Mouse (Mus musculus) liver, embryonic 16.5 days (tissue): Measurements from ENCODE around the gene Cdc6. TPM values are rescaled to one million over a fixed set of nuclear protein-coding genes. Genes with fewer than 3 reads are reported as not detected.

Source experiments
- ATAC-seq: fragments of 200-750 bp; cut with Nextera tagmentation; 2 replicates; pipeline ENCODE4 v1.8.0; 2017; ENCODE audit warnings: low read depth, mild to moderate bottlenecking, moderate number of reproducible peaks, moderate library complexity
- H3K27ac ChIP-seq: fragments of 300-500 bp; sonication (generic); 2 replicates; pipeline ENCODE4 v1.5.1; 2014; ENCODE audit warnings: mild to moderate bottlenecking, low read length
- H3K27me3 ChIP-seq: fragments of 300-500 bp; sonication (generic); 2 replicates; pipeline ENCODE4 v1.6.1; 2014; ENCODE audit warnings: low read depth, low read length, mixed read lengths; ENCODE audit not compliant: control insufficient read depth, insufficient read depth
- H3K36me3 ChIP-seq: fragments of 300-500 bp; sonication (generic); 2 replicates; pipeline ENCODE4 v1.6.1; 2014; ENCODE audit warnings: mild to moderate bottlenecking; ENCODE audit not compliant: control insufficient read depth, insufficient read depth
- H3K4me1 ChIP-seq: fragments of 300-500 bp; sonication (generic); 2 replicates; pipeline ENCODE4 v1.6.1; 2014; ENCODE audit warnings: low read depth, low read length, mixed read lengths; ENCODE audit not compliant: control insufficient read depth
- H3K4me2 ChIP-seq: fragments of 300-500 bp; sonication (generic); 2 replicates; pipeline ENCODE4 v1.6.1; 2014; ENCODE audit warnings: low read depth, low read length, mixed read lengths
- H3K4me3 ChIP-seq: fragments of 300-500 bp; sonication (generic); 2 replicates; pipeline ENCODE4 v1.5.1; 2014; ENCODE audit warnings: low read depth, mild to moderate bottlenecking, low read length
- H3K9ac ChIP-seq: fragments of 300-500 bp; sonication (generic); 2 replicates; pipeline ENCODE4 v1.6.1; 2014; ENCODE audit warnings: low read depth, low read length
- H3K9me3 ChIP-seq: fragments of 300-500 bp; sonication (generic); replicated peaks from 2 replicates; pipeline ENCODE4 v1.6.1; 2016; ENCODE audit warnings: low read length; ENCODE audit not compliant: control insufficient read depth
- WGBS: fragments of 180-500 bp; shearing (Covaris S2); extraction: QIAGEN DNeasy Blood & Tissue Kit; methylation state at CpG from one replicate; pipeline ENCODE4 v1.1.7; 2014; ENCODE audit not compliant: insufficient replicate concordance; 5-methylcytosine and 5-hydroxymethylcytosine counted together
- polyA plus RNA-seq: library from polyadenylated mRNA; unstranded; fragments of >200 nt; fragmentation: Nextera tagmentation; extraction: Ambion mirVana; gene quantifications from 2 replicates; pipeline ENCODE4 v1.2.1, GENCODE M21; 2015

Cdc6 gene
- polyA plus RNA-seq, 1 experiment from 2014 or later: 52.7 TPM

- H3K36me3 ChIP-seq: 0 out of 2 replicates have a peak, but pooled peaks cover 2% of the 10 kb centered on the region
- 73% methylated on average over 23 of the region's 23 CpGs for WGBS
- no peak overlapping the region for H3K4me3 ChIP-seq
- H3K4me2 ChIP-seq: no peak overlapping the region
- no peak overlapping the region for H3K9ac ChIP-seq
- peaks cover 8% of the 10 kb centered on the region for H3K27me3 ChIP-seq
- peaks cover 2% of the 10 kb centered on the region for H3K4me1 ChIP-seq
- H3K27ac ChIP-seq: no peak overlapping the region
- H3K9me3 ChIP-seq: no peaks in the 10 kb centered on the region
- ATAC-seq: no peak
Measured at GRCm38 (mm10) chr11:98971316-98972031, 63.9 kb downstream of the Cdc6 start.

- H3K9ac ChIP-seq: no peak overlapping the region
- no peak overlapping the region for H3K4me2 ChIP-seq
- ATAC-seq: peak; percentile 30; the same call in 1 of the 2 replicates
- H3K4me3 ChIP-seq: no peak overlapping the region
- H3K9me3 ChIP-seq: no peaks in the 10 kb centered on the region
- H3K36me3 ChIP-seq: 0 out of 2 replicates have a peak, but pooled peaks cover 2% of the 10 kb centered on the region
- 42% methylated on average over 9 of the region's 9 CpGs for WGBS
- H3K4me1 ChIP-seq: peaks cover 2% of the 10 kb centered on the region
- no peak overlapping the region for H3K27ac ChIP-seq
- peaks cover 8% of the 10 kb centered on the region for H3K27me3 ChIP-seq
Measured at GRCm38 (mm10) chr11:98972215-98972614, 64.6 kb downstream of the Cdc6 start.

GRCm38 (mm10) chr11:98972801-98973360 is 65.3 kb downstream of the Cdc6 start:
- H3K27me3 ChIP-seq: peaks cover 8% of the 10 kb centered on the region
- no peak overlapping the region for H3K4me3 ChIP-seq
- peaks cover 2% of the 10 kb centered on the region for H3K4me1 ChIP-seq
- no peaks in the 10 kb centered on the region for H3K9me3 ChIP-seq
- H3K36me3 ChIP-seq: 0 out of 2 replicates have a peak, but pooled peaks cover 2% of the 10 kb centered on the region
- H3K9ac ChIP-seq: no peak overlapping the region
- 68% methylated on average over 9 of the region's 9 CpGs for WGBS
- H3K4me2 ChIP-seq: no peak overlapping the region
- no peak for ATAC-seq
- no peak overlapping the region for H3K27ac ChIP-seq

Other genes with a start within 250 kb of the Cdc6 start
- 0.04 TPM in 1 of 2 replicates, not detected in the other for gene Gsdma, start 243.4 kb upstream of the Cdc6 start, polyA plus RNA-seq
- gene Psmd3, start 225.2 kb upstream of the Cdc6 start, polyA plus RNA-seq: 86.4 and 86.5 TPM in 2 replicates
- not detected in 2 replicates for gene Csf3, start 206.5 kb upstream of the Cdc6 start, polyA plus RNA-seq
- 22.8 and 23.8 TPM in 2 replicates for gene Med24, start 178.4 kb upstream of the Cdc6 start, polyA plus RNA-seq
- gene Thra, start 167.2 kb upstream of the Cdc6 start, polyA plus RNA-seq: 6.5 and 7.7 TPM in 2 replicates
- gene Nr1d1, start 132.5 kb upstream of the Cdc6 start, polyA plus RNA-seq: 0.65 and 0.66 TPM in 2 replicates
- 4.9 and 5.3 TPM in 2 replicates for gene Msl1, start 112.3 kb upstream of the Cdc6 start, polyA plus RNA-seq
- gene Casc3, start 102.9 kb upstream of the Cdc6 start, polyA plus RNA-seq: 11.6 and 13.6 TPM in 2 replicates
- 0.06 and 0.18 TPM in 2 replicates for gene Rapgefl1, start 71.0 kb upstream of the Cdc6 start, polyA plus RNA-seq
- gene Wipf2, start 44.2 kb upstream of the Cdc6 start, polyA plus RNA-seq: 1.2 and 1.6 TPM in 2 replicates
- gene Rara, start 20.0 kb downstream of the Cdc6 start, polyA plus RNA-seq: 4.2 and 5.4 TPM in 2 replicates
- gene Gjd3, start 75.2 kb downstream of the Cdc6 start, polyA plus RNA-seq: 0.15 TPM in 1 of 2 replicates, not detected in the other
- gene Top2a, start 116.4 kb downstream of the Cdc6 start, polyA plus RNA-seq: 189 and 201 TPM in 2 replicates
- gene Igfbp4, start 133.4 kb downstream of the Cdc6 start, polyA plus RNA-seq: 277 and 302 TPM in 2 replicates
- gene Tns4, start 181.5 kb downstream of the Cdc6 start, polyA plus RNA-seq: 0.19 and 0.21 TPM in 2 replicates
- 0.25 and 0.32 TPM in 2 replicates for gene Ccr7, start 247.3 kb downstream of the Cdc6 start, polyA plus RNA-seq